Mouse (Mus musculus) liver, embryonic 15.5 days (tissue): ENCODE measurements around the gene Chrna9. TPM values are rescaled to one million over a fixed set of nuclear protein-coding genes. Genes with fewer than 3 reads are reported as not detected.
A peak's percentile ranks its signal among the peaks of the same experiment; 100 is the strongest.

Source experiments
- ATAC-seq: fragments of 200-750 bp; cut with Nextera tagmentation; 2 replicates; pipeline ENCODE4 v1.8.0; 2017; ENCODE audit warnings: moderate number of reproducible peaks, mild to moderate bottlenecking, moderate library complexity; ENCODE audit not compliant: insufficient read depth
- H3K27ac ChIP-seq: fragments of 300-500 bp; sonication (generic); replicated peaks from 2 replicates; pipeline ENCODE4 v1.5.1; 2015; ENCODE audit warnings: mild to moderate bottlenecking, inconsistent platforms
- H3K27me3 ChIP-seq: fragments of 300-500 bp; sonication (generic); 2 replicates; pipeline ENCODE4 v1.6.1; 2015; ENCODE audit warnings: mild to moderate bottlenecking, inconsistent platforms
- H3K36me3 ChIP-seq: fragments of 300-500 bp; sonication (generic); replicated peaks from 2 replicates; pipeline ENCODE4 v1.6.1; 2015; ENCODE audit warnings: moderate library complexity, mild to moderate bottlenecking, inconsistent platforms
- H3K4me1 ChIP-seq: fragments of 300-500 bp; sonication (generic); replicated peaks from 2 replicates; pipeline ENCODE4 v1.6.1; 2015; ENCODE audit warnings: inconsistent platforms
- H3K4me2 ChIP-seq: fragments of 300-500 bp; sonication (generic); 2 replicates; pipeline ENCODE4 v1.6.1; 2015; ENCODE audit warnings: moderate library complexity, mild to moderate bottlenecking, inconsistent platforms
- H3K4me3 ChIP-seq: fragments of 300-500 bp; sonication (generic); replicated peaks from 2 replicates; pipeline ENCODE4 v1.5.1; 2015; ENCODE audit warnings: mild to moderate bottlenecking, inconsistent platforms
- H3K9ac ChIP-seq: fragments of 300-500 bp; sonication (generic); 2 replicates; pipeline ENCODE4 v1.6.1; 2015; ENCODE audit warnings: moderate library complexity, mild to moderate bottlenecking, inconsistent platforms
- H3K9me3 ChIP-seq: fragments of 300-500 bp; sonication (generic); replicated peaks from 2 replicates; pipeline ENCODE4 v1.6.1; 2016; ENCODE audit warnings: inconsistent platforms
- WGBS: fragments of 180-500 bp; shearing (Covaris S2); methylation state at CpG from one replicate; pipeline ENCODE4 v1.1.7; 2015; ENCODE audit warnings: mixed read lengths; ENCODE audit not compliant: insufficient replicate concordance; 5-methylcytosine and 5-hydroxymethylcytosine counted together
- polyA plus RNA-seq: library from polyadenylated mRNA; unstranded; fragments of >200 nt; fragmentation: Nextera tagmentation; extraction: Ambion mirVana; gene quantifications from 2 replicates; pipeline ENCODE4 v1.2.1, GENCODE M21; 2015

Chrna9 gene
- polyA plus RNA-seq, 1 experiment from 2014 or later = not detected

- WGBS = 53% methylated on average over 4 of the region's 4 CpGs
- Histone ChIP-seq H3K27ac (no peak overlapping the region), H3K9me3 (no peaks in the 10 kb centered on the region), H3K27me3 (no peaks in the 10 kb centered on the region), H3K4me1 (no peaks in the 10 kb centered on the region), H3K4me2 (no peak overlapping the region), H3K4me3 (no peak overlapping the region), H3K36me3 (no peaks in the 10 kb centered on the region), H3K9ac (no peak overlapping the region)
- no peak for ATAC-seq
Measured at GRCm38 (mm10) chr5:65941145-65941544, 6.4 kb downstream of the Chrna9 start.

DNA sequence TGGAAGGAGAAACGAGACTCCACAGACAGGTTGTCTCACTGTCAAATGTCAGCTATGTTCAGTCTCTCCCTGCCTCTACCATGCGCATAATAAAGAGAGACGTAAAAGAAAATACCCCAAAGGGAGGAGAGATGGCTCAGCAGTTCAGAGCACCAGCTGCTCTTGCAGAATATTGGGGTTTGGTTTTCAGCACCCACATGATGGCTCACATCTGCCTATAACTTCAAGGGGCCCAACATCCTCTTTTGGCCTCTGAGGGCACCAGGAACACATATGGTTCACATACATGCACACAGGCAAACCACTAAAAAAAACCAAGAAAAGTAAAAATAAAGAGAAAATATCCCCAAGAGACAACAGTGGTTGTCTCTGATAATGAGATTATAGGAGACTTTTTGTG, 15.1 kb downstream of the Chrna9 start:
- no peaks in the 10 kb centered on the region for H3K9me3 ChIP-seq
- no peak for ATAC-seq
- no peak overlapping the region for H3K27ac ChIP-seq
- no peak overlapping the region for H3K4me2 ChIP-seq
- no peaks in the 10 kb centered on the region for H3K36me3 ChIP-seq
- no peaks in the 10 kb centered on the region for H3K4me1 ChIP-seq
- no peak overlapping the region for H3K9ac ChIP-seq
- 72% methylated on average over 3 of the region's 3 CpGs for WGBS
- no peaks in the 10 kb centered on the region for H3K27me3 ChIP-seq
- H3K4me3 ChIP-seq = no peak overlapping the region

- Histone ChIP-seq H3K27me3 (no peaks in the 10 kb centered on the region), H3K9ac (no peak overlapping the region), H3K4me1 (0 out of 2 replicates have a peak, but pooled peaks cover 2% of the 10 kb centered on the region), H3K4me2 (no peak overlapping the region), H3K27ac (no peak overlapping the region), H3K4me3 (no peak overlapping the region), H3K9me3 (no peaks in the 10 kb centered on the region), H3K36me3 (no peaks in the 10 kb centered on the region)
- ATAC-seq = no peak
- 64% methylated on average over 6 of the region's 6 CpGs for WGBS
Measured at GRCm38 (mm10) chr5:65950236-65950635, 15.5 kb downstream of the Chrna9 start.

DNA sequence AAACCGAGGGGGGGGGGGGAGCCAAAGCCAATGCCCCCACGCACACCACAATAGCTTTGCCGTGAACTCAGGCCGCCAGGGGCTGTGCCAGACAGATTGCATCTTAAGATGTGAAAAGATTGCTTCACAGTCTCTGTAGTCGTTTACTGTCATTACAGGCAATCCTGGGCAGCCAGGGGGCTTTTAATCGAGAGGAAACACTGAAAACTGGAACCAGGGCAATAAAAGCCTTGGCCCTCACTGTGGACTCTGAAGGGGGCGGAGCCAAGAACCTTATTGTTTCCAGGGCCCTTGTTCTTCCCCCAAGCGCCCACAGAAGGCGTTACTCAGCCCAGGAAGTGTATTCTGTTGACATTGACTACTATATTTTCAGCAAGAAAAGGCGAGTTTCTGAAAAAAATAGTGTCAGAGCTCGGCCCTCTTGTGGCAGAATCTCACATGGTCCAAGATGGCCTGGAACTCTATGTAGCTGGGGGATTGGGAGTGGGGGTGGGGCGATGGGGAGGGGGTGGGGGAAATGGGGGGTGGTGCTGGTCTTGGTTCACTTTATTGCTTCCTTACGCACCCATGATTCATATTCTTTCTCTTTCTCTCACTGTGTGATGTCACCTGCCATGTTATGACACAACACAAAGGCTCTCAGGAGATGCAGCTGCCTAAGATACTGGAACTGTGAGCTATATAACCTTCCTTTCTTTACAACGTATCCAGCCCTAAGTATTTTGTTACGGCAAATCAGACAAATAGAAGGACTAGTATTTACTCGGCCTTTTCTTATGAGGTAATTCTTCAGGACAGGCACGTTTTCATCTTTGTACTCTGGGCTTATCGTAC, 16.2 kb downstream of the Chrna9 start:
- 49% methylated on average over 18 of the region's 18 CpGs for WGBS
- no peak overlapping the region for H3K27ac ChIP-seq
- no peak overlapping the region for H3K4me2 ChIP-seq
- no peaks in the 10 kb centered on the region for H3K9me3 ChIP-seq
- H3K36me3 ChIP-seq = no peaks in the 10 kb centered on the region
- H3K27me3 ChIP-seq = no peaks in the 10 kb centered on the region
- no peak for ATAC-seq
- no peak overlapping the region for H3K9ac ChIP-seq
- no peak overlapping the region for H3K4me3 ChIP-seq
- peaks cover 7% of the 10 kb centered on the region; the same call in 1 of the 2 replicates for H3K4me1 ChIP-seq

- H3K4me2 ChIP-seq = no peak overlapping the region
- ATAC-seq = no peak
- no peaks in the 10 kb centered on the region for H3K27me3 ChIP-seq
- H3K9ac ChIP-seq = no peak overlapping the region
- no peak overlapping the region for H3K27ac ChIP-seq
- H3K9me3 ChIP-seq = no peaks in the 10 kb centered on the region
- H3K36me3 ChIP-seq = no peaks in the 10 kb centered on the region
- H3K4me3 ChIP-seq = no peak overlapping the region
- peaks cover 10% of the 10 kb centered on the region; the same call in 1 of the 2 replicates for H3K4me1 ChIP-seq
- 40% methylated on average over 4 of the region's 4 CpGs for WGBS
Measured at GRCm38 (mm10) chr5:65951513-65951909, 16.8 kb downstream of the Chrna9 start.

- no peaks in the 10 kb centered on the region for H3K27me3 ChIP-seq
- WGBS = 69% methylated on average over 16 of the region's 16 CpGs
- H3K4me2 ChIP-seq = no peak overlapping the region
Measured at GRCm38 (mm10) chr5:65954130-65955080, 19.7 kb downstream of the Chrna9 start.

DNA sequence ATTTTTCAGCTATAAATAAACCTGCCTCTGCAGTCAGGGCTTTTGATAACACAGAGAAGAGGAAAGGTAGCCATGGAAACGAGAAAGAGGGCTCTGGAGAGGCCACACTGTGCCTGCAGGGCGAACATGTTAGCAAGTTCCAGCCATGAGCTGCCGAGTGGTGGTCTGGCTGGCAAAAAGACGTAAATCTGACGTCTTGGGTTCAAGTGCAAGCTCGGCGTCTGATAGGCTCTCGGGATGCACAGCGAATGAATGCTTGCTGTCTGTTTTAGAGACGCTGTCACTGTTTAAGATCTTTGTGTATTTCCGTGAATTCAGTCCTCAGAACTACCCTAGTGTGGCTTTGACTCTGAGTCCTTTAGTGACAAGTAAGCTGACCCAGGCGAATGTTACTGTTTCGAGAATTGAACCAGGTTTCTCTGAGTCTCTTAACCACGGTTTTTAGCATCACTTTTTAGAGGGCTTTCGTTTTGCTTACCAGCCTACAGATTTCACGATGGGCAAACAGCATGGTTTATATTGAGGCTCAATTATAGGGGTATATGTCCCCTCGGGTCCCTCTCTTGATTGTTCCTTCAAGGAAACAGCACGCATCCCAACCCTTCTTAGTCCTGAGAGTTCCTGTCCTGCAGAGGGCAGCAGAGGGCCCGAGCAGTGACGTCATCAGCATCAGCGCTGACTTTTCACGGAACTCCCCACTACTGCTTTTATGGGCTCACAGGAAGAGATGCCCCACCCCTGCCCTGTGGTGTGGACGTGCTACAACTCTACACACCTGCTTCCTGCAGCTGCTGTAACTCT, 20.8 kb downstream of the Chrna9 start:
- no peak for ATAC-seq
- H3K4me2 ChIP-seq = peak overlapping the region; percentile 64
- H3K36me3 ChIP-seq = no peaks in the 10 kb centered on the region
- no peak overlapping the region for H3K9ac ChIP-seq
- no peaks in the 10 kb centered on the region for H3K27me3 ChIP-seq
- peak overlapping the region; percentile 42 for H3K4me3 ChIP-seq
- 27% methylated on average over 23 of the region's 23 CpGs for WGBS
- H3K4me1 ChIP-seq = peaks cover 10% of the 10 kb centered on the region
- H3K9me3 ChIP-seq = no peaks in the 10 kb centered on the region
- H3K27ac ChIP-seq = no peak overlapping the region

More at GRCm38 (mm10) chr5:65954130-65955080, 19.7 kb downstream of the Chrna9 start:
- Histone ChIP-seq H3K27ac (no peak overlapping the region), H3K36me3 (no peaks in the 10 kb centered on the region), H3K9me3 (no peaks in the 10 kb centered on the region), H3K9ac (no peak overlapping the region), H3K4me1 (peaks cover 10% of the 10 kb centered on the region; the same call in 1 of the 2 replicates), H3K4me3 (no peak overlapping the region)
- no peak for ATAC-seq

GRCm38 (mm10) chr5:65956144-65957008, 21.7 kb downstream of the Chrna9 start:
- Histone ChIP-seq H3K27me3 (no peaks in the 10 kb centered on the region), H3K4me1 (peaks cover 10% of the 10 kb centered on the region), H3K27ac (no peak overlapping the region), H3K4me2 (peak overlapping the region; percentile 64), H3K4me3 (peak overlapping the region; percentile 42), H3K9me3 (no peaks in the 10 kb centered on the region), H3K36me3 (no peaks in the 10 kb centered on the region), H3K9ac (no peak overlapping the region)
- 60% methylated on average over 9 of the region's 9 CpGs for WGBS
- ATAC-seq = no peak

GRCm38 (mm10) chr5:65958597-65958996, 23.9 kb downstream of the Chrna9 start:
- H3K27ac ChIP-seq = no peak overlapping the region
- H3K4me1 ChIP-seq = peaks cover 10% of the 10 kb centered on the region
- 3% methylated on average over 4 of the region's 4 CpGs for WGBS
- no peak overlapping the region for H3K4me3 ChIP-seq
- ATAC-seq = no peak
- no peak overlapping the region for H3K9ac ChIP-seq
- no peaks in the 10 kb centered on the region for H3K36me3 ChIP-seq
- H3K9me3 ChIP-seq = no peaks in the 10 kb centered on the region
- H3K27me3 ChIP-seq = no peaks in the 10 kb centered on the region
- H3K4me2 ChIP-seq = no peak overlapping the region
